Mouse (Mus musculus) cortical plate, adult 2 months (tissue): Measurements from ENCODE around the gene Ndufs6. TPM values are rescaled to one million over a fixed set of nuclear protein-coding genes. Genes with fewer than 3 reads are reported as not detected.

ENCODE experiments used
- H3K27ac ChIP-seq: fragments of 200-500 bp; 2 replicates; pipeline ENCODE4 v1.5.1; 2012; ENCODE audit warnings: low read length, control low read depth, inconsistent platforms; ENCODE audit not compliant: insufficient read depth
- H3K4me1 ChIP-seq: fragments of 200-500 bp; 2 replicates; pipeline ENCODE4 v1.6.1; 2011; ENCODE audit warnings: low read length; ENCODE audit not compliant: control insufficient read depth, insufficient read depth
- H3K4me3 ChIP-seq: fragments of 200-500 bp; 2 replicates; pipeline ENCODE4 v1.5.1; 2011; ENCODE audit warnings: mild to moderate bottlenecking, low read length, control low read depth; ENCODE audit not compliant: insufficient read depth
- CTCF ChIP-seq: fragments of 200-500 bp; IDR thresholded peaks from 2 replicates; pipeline ENCODE4 v1.5.1; 2011; ENCODE audit warnings: mild to moderate bottlenecking, control low read depth, low read length; ENCODE audit not compliant: insufficient read depth; ENCODE audit errors: extremely low read depth
- POLR2A ChIP-seq: fragments of 200-500 bp; IDR thresholded peaks from 2 replicates; pipeline ENCODE4 v1.6.1; 2011; ENCODE audit warnings: mild to moderate bottlenecking, low read length, control low read depth; ENCODE audit not compliant: insufficient read depth; ENCODE audit errors: extremely low read depth
- polyA plus RNA-seq: library from polyadenylated mRNA; depleted of rRNA; stranded (reverse); fragments of >200 nt; gene quantifications from 2 replicates; pipeline ENCODE4 v1.2.3, GENCODE M21; 2012; rRNA removed

The Ndufs6 gene
- polyA plus RNA-seq, 1 experiment = 274 TPM

GRCm38 (mm10) chr13:73282407-73282806, 45.9 kb downstream of the Ndufs6 start:
- no peaks in the 10 kb centered on the region for H3K4me1 ChIP-seq
- H3K27ac ChIP-seq = no peak overlapping the region
- no peak overlapping the region for H3K4me3 ChIP-seq
- TF ChIP-seq POLR2A (no peak), CTCF (no peak)

GRCm38 (mm10) chr13:73279196-73279595, 49.1 kb downstream of the Ndufs6 start:
- Histone ChIP-seq H3K27ac (no peak overlapping the region), H3K4me3 (no peak overlapping the region), H3K4me1 (no peaks in the 10 kb centered on the region)
- TF ChIP-seq POLR2A = no peak

- TF ChIP-seq CTCF = no peak
- TF ChIP-seq POLR2A = no peak
- H3K27ac ChIP-seq = no peak overlapping the region
- no peak overlapping the region for H3K4me3 ChIP-seq
- no peaks in the 10 kb centered on the region for H3K4me1 ChIP-seq
Observed at GRCm38 (mm10) chr13:73277797-73278196, 50.5 kb downstream of the Ndufs6 start.

DNA sequence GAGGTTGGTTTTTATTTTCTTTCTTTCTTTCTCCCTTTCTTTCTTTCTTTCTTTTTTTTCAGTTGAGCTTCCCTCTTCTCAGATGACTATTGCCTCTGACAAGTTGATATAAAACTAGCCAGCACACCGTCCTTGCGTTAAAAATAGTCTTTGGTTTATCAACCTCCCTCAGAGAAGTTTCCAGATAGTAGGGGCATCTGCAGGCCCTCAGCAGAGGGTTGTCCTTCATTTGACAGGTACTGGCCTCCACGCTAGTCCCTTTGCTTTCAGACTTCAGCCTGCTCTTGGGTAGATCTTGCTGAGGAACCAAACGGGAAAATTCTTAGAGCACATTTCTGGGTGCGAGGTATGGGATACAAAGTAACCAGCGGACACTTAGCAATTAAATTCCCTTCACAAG, 51.0 kb downstream of the Ndufs6 start:
- no peak overlapping the region for H3K27ac ChIP-seq
- no peak overlapping the region for H3K4me3 ChIP-seq
- H3K4me1 ChIP-seq = no peaks in the 10 kb centered on the region
- TF ChIP-seq POLR2A = no peak
- TF ChIP-seq CTCF = no peak

- H3K4me3 ChIP-seq = no peak overlapping the region
- TF ChIP-seq POLR2A = no peak
- TF ChIP-seq CTCF = no peak
- H3K27ac ChIP-seq = no peak overlapping the region
- H3K4me1 ChIP-seq = no peaks in the 10 kb centered on the region
Observed at GRCm38 (mm10) chr13:73273536-73273935, 54.8 kb downstream of the Ndufs6 start.

DNA sequence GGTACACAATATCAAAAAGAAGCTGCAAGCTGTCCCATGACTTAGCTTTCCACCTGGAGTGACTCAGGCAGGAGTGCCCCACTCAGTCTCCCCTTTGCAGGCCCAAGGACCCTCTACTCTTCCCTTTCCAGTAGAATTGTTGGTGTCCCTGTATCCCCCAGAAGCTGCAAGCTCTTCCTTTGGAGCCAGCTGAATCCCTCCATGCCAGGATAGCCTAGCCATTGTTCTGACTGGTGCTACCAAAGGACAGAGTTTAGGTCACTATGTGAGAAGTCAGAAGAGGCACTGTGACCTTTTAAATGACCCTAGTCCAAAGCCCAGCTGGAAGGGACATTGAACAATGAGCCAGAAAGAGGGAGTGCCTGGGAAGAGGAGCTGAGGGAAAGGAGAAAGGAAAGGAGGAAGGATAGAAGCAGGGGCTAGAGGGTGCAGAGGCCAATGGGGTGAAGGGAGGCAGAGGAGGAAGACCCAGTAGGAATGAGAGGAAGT, 55.5 kb downstream of the Ndufs6 start:
- no peak for TF ChIP-seq POLR2A
- TF ChIP-seq CTCF = no peak
- Histone ChIP-seq H3K27ac (no peak overlapping the region), H3K4me1 (no peaks in the 10 kb centered on the region), H3K4me3 (no peak overlapping the region)

DNA sequence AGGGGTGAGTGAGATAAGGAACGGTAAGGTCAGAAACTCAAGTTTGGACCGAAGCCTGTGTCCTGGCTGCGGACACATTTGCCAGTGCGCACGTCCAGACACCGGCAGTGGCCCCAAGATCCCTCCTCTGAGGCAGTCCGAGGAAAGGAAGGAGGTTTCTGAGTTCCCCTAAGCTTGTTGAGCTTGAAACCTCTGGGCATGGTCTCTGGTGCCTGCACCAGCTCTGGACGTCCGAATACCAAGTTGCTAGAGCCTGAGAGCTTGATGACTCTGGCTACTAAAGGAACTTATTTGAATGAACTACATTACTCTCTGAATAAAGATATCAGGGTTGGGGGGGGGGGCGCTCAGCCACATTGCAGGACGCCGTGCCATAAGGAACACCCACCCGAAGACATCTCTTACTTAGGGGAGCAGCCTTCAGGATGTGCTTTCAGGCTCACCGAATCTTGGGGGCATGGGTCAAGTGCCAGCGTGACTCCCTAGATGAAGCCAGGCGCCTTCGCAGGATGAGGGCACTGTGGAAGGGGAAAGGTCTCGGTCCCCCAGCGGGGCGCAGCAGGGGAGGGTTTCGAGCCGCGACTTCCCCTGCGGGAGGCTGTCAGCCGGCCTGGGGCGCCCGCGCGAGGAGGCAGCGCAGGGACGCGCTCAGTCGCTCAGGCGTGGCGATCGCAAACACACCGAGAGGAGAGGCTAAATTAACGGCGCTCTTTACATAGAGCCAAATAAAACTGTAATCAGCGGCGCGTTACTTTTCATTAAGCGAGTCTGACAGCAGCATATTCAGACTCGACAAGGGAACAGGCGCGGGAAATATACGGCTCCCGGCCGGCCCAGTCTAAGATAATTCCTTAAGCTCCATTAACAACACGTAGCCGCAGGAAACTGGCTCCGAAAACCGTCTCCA, 56.8 kb downstream of the Ndufs6 start:
- no peaks in the 10 kb centered on the region for H3K4me1 ChIP-seq
- no peak overlapping the region for H3K4me3 ChIP-seq
- H3K27ac ChIP-seq = no peak overlapping the region
- no peak for TF ChIP-seq POLR2A
- no peak for TF ChIP-seq CTCF

- Histone ChIP-seq H3K4me3 (no peak overlapping the region), H3K27ac (no peak overlapping the region), H3K4me1 (no peaks in the 10 kb centered on the region)
- no peak for TF ChIP-seq POLR2A
Observed at GRCm38 (mm10) chr13:73270451-73271081, 57.8 kb downstream of the Ndufs6 start.

DNA sequence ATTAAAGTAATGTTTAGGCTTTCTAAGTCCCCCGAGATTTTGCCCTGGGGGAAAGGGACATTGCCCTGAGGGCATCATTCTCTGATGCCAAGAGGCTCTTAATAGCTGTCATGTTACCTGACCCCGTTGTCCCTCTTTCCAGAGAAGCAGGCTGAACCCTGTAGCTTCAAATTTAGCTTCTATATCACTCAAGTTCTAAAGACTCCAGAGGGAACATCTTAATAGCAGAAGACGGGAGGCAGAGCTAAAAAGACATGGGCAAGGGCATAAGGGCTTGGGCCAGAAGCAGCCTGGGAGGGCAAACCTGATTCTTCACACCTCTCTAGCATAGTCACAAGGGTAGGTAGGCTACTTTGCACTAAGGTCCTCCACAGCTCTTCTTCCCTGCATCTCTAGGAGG, 58.5 kb downstream of the Ndufs6 start:
- Histone ChIP-seq H3K4me1 (no peaks in the 10 kb centered on the region), H3K4me3 (no peak overlapping the region), H3K27ac (no peak overlapping the region)
- TF ChIP-seq CTCF = no peak
- TF ChIP-seq POLR2A = no peak

Other genes starting within 250 kb of the Ndufs6 start
- gene Irx4, start 68.1 kb downstream of the Ndufs6 start, polyA plus RNA-seq = not detected in 2 replicates
- 72.1 and 75.0 TPM in 2 replicates for gene Mrpl36, start within 50 bp of the Ndufs6 start, polyA plus RNA-seq
- gene Lpcat1, start 138.7 kb upstream of the Ndufs6 start, polyA plus RNA-seq = 39.6 and 48.5 TPM in 2 replicates
- 0.04 and 0.08 TPM in 2 replicates for gene Slc6a3, start 208.2 kb upstream of the Ndufs6 start, polyA plus RNA-seq